Mouse (Mus musculus) adrenal gland, postnatal 25 days (tissue): Measurements from ENCODE around the gene Tmem217. TPM values are rescaled to one million over a fixed set of nuclear protein-coding genes. Genes with fewer than 3 reads are reported as not detected.

ENCODE experiments used
- DNase-seq: peaks from one replicate; pipeline ENCODE4 v3.0.0; 2021; ENCODE audit warnings: mixed read lengths
- long read RNA-seq: library from polyadenylated mRNA; stranded (forward); transcript quantifications from one replicate; pipeline ENCODE4 v2.0.0, GENCODE M21; 2021
- total RNA-seq: library from RNA; stranded (reverse); gene quantifications from 2 replicates; pipeline ENCODE4 v1.2.3, GENCODE M21; 2021

The Tmem217 gene
- total RNA-seq: 0.36 TPM in 1 of 2 replicates, not detected in the other
- long read RNA-seq: 0 reads

DNA sequence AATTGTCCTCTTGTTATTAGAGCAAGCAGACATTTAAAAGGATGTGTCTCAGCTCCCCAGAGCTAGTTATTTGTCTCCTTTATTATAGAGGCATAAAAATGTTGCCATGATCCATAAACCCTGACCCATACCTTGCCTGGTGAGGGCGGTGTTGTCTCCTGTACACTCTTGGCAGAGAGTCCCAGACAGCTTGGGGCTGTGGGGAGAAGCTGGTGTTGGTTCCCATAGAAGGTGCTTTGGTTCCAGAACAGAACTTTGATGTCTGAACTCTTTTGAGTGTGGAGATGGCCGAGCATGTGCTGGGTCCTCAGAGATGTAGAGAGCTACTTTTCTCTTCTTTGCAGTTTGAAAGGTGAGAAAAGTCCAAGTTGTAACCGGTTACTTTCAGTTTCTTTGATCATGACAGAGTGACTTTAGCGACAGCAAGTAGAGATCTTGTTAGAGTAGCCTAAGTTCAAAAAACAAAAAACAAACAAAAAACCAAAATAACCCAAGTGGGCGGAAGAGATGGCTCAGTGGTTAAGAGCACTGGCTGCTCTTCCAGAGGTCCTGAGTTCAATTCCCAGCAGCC is at the start of gene Tmem217:
TSS of gene Tmem217 (minus strand) at position 224 of the 571 bp plus-strand sequence.
- DNase-seq: no peak

DNA sequence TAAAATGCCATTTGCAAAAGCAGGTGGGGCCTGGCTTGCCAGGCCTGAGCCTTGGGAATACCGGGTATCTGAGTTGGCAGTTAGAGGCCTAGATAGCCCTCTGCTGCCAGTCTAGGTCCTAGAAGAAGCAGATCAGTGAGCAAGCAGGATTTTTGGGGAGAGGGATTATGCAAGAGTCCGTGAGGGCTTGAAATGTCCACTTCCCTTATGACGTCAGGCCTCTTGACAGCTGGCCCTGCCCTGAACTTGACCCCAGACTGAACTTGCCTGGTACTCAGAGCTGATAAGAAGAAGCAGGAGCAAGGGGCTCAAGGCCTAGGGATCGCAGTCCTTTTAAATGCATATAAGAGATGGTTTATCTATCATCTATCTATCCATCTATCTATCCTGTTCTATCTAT is 49.2 kb upstream of the Tmem217 start:
- no peak for DNase-seq

DNA sequence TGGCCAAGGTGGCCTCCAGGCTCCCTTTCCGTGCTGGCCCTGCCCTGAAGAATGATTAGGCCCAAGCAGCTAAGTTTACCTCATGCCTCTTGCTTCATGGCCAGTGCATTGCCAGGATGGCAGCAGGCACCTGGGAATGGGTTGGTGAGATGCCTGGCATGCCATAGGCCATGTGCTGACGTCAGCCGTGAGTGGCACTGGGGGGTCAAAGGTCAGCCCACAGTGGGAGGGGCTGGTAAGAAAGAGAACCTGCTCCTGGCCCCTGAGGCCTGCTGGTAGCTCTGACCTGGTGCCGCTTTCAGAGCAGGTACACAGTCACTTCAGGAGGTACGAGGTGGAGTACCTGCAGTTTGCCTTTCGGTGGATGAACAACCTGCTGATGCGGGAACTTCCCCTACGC is 47.4 kb upstream of the Tmem217 start:
- no peak for DNase-seq

DNA sequence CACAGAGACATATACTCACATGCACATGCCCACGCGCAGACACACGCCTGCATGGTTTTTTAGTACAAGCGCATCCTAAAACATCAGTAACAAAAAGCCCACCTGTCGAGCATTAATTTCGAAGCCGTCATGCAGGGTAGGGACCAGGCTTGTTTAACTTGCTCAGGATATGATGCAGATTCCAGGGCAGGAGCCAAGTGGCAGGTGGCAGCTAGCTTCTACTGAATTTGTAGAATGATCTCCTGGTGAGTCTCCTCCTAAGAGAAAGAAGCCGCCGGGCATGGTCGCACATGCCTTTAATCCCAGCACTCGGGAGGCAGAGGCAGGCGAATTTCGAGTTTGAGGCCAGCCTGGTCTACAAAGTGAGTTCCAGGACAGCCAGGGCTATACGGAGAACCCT is 46.9 kb upstream of the Tmem217 start:
- DNase-seq: no peak

DNA sequence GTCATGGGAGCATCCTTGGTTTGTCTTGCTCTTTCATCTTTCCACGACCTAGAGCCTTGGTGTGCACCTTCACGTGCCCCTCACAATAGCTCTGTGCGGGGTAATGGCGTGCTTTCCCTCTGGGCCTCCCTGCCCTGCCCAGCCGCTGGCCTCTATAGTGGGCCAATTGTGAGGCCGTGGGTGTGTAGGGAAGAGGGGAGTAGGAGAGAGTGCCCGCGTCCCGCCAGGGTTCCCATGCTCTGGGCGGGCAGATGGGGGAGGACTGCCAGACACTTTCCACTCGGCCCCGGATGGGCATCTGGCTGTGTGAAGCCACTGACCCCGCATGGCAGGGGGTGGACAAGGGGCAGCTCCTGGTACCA is 44.6 kb upstream of the Tmem217 start:
- no peak for DNase-seq

DNA sequence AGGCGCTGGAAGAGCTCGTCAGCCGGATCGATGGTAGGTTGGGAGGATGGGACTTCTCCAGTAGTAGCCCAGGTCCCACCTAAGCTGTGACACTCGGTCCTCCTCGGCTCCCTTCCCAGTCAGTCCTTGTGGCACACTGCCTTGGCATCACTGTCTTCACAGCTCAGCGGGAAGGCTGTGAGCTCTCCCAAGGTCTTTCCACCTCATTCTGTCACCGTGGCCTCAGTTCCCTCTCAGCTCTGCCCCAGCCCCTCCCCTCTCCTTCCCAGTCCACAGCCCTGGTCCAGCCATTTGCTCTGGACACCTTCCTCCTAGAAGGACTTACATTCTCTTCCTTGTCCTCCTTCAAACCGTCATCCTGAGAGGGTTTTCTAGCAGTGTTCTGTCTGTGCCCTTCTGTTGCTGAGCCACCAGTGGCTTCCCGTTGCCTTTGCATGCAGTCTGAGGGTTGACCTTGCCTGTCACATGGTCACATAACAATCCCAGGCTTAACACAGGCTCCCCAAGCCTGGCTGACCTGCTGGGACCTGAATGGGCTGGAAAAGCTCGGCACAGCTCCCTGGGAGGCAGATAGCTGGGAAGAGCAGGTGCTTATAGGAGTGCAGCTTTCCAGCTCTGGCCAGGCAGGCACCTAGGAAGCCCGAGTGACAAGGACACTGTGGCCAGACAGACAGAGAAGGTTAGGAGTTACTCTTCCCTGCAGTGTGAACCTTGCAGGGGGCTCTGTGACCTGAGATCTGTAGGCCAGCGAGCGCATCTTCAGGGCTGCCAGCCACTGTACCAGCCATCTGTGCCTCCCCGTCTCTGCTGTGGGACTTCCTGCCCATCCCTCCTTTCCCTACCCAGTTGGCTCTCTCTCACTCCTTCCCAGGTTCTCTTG is 43.9 kb upstream of the Tmem217 start:
- DNase-seq: peak; percentile 34

DNA sequence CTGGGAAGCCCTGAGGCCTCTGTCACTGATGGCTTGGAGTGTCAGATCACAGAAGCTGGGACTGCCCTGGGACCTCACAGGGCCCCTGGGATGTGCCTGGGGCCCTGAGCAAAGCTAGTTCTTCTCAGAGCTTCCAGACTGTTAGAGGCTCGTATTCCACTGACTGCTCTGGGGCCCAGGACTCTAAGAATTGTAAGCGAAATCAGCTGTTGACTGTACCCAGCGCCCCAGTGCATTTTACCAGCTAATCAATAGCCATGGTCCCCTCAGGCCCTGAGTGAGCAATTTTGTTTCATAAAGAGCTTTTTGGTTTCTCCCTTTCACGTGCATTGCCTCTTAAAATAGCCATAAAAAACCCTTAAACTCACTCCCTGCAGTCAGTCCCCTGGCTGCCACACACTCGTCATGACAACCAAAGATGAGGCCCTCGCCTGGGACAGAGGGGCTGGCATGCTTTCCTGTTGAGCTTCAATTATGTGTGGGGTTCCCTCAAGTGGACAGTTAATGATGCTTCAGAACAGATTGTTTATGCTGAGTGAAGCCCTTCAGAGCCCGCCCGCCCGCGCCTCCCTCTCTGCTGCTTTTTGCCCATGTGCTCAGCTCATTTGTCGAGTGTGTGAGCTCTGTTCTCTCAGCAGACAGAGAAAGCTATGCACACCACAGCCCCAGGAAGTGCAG is 37.2 kb upstream of the Tmem217 start:
- DNase-seq: no peak

DNA sequence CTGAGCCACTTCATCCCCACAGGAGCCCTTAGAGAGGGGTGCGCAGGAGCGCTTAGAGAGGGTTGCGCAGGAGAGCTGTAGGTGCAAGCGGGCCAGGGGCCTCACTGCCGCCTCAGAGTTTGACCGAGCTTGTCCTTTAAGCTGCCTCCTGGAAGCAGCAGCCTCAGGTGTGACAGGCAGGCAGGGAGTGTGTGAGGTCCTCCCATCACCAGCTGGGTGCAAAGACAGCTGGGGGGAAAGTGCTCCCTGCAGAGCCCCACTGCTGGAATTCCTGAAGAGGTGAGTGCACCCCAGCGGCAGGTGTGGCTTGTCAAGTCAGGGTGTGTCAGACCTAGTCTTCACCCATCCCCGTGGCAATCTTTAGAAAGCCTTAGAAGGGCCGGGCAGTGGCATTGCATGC is 34.7 kb upstream of the Tmem217 start:
- DNase-seq: no peak

DNA sequence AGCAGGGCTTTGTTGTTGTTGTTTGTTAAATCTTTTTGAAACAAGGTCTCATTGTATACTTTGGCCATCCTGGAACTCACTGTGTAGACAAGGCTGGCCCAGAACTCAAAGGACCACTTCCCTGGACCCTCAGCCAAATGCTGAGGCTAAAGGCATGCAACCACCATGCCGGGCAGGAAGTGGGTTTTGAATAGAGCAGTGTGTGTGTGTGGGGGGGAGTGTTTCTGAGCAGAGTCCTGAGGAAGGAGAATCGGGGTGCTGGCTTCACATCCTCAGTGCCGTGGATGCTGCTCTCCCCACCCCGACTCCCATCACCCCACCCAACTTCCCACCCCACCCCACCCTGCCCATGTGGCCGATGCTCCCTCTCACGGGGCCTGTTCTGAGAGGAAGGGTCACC is 33.3 kb upstream of the Tmem217 start:
- no peak for DNase-seq

DNA sequence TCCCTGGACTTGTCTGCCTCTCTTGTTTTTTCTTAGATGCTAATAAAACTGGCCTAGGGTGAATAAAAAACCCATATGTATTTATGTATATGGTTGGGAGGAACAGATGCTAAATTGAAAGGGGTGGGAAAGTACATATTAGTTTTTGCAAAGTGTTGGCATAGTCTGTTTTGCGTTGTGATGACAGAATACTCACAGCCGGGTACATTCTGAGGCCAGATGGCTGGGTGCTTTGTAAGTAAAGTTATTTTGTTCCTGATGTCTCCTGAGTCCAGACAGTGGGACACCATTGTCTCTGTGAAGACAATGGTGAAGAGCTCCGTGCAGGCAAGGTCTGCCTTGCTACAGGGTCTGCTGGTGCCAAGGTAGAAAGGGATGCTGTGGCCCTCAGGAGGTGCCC is 32.6 kb upstream of the Tmem217 start:
- no peak for DNase-seq

DNA sequence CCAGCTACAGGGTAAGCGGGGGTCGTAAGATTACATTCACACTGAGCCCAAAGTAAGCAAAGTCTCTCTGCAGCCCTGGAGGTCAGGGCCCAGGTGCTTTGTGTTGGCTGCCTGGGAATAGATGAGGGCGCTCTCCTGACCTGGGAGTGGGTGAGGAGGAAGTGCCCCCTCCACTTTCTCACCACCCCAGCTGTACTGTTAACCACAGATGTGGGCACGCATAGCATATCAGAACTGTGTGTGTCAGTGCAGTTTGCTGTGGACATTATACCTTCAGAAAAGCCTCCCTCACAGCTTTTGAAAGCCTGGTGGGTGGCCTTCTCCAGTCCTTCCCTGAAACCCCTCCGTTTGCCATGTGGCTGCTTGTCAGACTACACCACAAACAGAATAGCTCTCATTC is 32.1 kb upstream of the Tmem217 start:
- no peak for DNase-seq

DNA sequence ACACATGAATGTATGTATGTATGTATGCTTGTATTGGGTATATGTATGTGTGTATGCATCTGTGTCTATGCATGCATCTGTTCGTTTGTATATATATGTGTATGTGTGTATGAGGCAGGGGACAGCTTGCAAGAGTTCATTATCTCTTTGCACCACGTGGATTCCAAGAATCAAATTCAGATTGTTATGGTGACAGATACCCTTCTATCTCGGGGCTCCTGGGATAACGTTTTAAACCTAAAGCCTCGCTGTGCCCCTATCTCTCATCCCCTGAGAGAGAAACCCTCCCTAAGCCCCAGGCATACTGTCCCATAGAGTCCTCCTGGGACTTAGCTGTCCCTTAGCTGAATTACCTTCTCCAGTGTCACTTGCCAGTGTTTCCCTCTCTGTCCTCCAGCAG is 31.4 kb upstream of the Tmem217 start:
- no peak for DNase-seq

DNA sequence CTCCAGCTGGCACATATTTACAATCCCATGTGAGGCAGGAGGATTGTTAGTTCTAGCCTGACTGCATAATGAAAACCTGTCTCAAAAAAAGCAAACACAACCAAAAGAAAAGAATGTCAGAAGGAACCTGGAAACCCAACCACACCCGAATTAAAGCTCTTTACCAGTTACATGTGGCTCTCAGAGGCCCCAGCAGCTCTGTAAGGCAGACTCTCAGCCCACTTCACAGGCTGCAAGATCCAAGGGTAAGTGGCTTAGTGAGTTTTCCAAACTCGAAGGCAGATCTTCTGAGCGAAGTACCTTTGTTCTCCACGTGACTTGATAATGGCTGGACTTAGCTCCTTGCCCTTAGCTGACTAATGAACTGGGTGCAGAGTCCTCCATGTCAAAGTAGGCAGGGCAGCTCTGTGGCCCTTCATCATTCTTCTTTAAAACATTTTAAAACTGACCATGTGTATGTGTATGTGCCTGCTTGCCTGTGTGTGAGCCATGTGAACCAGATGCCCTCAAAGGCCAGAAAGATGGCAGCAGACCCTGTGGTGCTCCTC is 27.5 kb upstream of the Tmem217 start:
- no peak for DNase-seq

DNA sequence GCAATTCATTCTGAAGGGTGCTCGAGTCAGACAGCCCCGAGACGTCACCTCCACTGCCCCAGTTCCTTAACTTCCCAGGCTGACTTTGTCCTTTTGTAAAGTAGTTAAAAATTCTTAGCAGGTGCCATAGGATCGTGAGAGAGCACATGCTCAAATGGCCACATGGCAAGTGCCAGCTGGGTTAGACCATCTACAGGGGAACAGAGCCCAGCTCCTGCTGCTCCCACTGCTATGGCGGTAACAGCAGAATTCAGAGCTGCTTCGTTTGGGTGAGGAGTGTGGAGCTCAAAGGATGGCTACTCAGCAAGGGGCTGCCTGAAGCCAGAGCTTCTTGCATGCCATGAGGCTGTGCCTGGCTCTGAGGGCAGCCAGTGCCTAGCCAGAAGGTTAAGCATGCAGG is 17.6 kb upstream of the Tmem217 start:
- no peak for DNase-seq

DNA sequence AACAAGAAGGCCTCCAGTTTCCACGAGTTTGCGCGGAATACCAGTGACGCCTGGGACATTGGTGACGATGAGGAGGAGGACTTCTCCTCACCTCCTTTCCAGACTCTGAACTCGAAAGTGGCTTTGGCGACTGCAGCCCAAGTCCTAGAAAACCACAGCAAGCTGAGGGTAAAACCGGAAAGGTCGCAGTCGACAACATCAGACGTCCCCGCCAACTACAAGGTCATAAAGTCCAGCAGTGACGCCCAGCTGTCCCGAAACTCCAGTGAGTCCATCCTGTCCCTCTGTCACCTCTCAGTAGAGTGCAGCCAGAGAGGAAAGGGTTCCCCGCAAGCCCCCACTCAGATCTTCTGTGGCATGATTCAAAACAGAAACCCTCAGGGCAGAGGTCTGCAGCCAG is 16.2 kb upstream of the Tmem217 start:
- no peak for DNase-seq

DNA sequence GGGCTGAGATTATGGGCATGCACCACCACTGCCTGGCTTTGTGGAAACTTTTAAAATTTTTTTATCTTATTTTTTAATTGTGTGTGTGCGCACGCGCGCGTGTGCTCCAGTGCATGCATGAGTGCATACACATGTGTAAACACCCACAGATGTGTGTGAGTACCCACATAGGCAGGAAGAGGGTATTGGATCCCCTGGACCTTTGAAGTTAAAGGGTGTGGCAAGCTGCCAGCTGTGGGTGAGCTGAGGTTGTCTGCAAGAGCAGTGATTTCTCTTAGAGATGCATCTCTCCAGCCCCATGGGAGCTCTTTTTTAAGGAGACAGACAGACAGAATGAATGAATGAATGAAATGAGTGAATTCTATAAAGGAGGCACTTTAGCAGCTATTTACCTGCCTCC is 13.3 kb upstream of the Tmem217 start:
- no peak for DNase-seq

DNA sequence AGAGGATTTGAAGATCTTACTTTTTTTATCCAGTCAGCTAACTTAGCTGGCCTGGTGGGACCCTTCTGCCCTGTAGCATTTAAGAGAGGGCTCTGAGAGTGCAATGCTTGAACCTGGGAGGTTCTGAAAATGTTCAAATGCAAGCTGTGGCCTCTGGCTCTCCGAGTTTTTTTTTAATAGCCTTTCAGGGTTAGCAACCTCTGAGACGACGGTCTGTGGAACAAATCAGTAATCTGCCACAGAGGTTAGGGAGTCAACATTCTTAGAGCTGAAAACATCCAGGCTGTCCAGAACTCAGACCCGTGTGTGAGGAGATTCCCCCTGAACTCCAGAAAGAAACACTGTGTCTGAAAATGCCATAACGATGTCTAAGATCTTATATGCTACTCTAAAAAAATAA is 6.3 kb upstream of the Tmem217 start:
- no peak for DNase-seq

DNA sequence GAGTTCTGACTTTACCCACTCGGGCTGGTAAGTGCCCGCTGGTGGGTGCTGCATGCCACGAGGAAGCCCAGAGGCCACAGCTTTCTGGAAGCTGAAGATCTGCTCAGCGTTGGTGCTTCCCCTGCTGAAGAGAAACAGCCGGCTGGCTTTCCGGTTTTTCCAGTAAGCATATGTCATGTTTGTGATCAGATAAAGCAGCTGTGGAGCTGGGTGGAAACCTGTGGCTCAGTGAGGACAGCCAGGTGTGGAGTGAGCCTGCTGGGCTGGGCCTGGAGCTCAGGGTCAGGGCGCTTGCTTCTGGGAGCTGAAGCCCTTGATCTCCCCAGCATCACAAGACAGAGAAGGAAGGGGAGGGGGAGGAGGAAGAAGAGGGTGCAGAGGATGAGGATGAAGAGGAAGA is 4.7 kb upstream of the Tmem217 start:
- no peak for DNase-seq

DNA sequence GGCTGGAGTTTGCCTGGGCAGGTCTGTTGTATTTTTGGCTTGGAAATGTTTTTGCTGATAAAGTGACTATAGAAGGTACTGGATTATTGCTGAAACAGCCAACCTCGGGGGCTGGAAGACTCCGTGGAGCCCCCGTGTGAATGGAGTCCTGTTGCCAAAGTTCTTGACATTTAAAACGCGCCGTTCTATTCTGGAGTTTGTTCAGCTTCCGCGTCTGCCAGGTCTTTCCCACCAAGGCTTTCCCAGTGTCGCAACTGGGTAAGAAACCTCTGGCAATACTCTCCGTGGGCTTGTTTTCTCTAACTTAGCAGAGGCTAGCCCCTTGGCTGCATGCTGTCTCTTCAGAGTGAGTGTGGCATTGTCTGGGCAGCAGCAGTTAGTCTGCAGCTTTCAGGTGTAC is 4.3 kb upstream of the Tmem217 start:
- no peak for DNase-seq

DNA sequence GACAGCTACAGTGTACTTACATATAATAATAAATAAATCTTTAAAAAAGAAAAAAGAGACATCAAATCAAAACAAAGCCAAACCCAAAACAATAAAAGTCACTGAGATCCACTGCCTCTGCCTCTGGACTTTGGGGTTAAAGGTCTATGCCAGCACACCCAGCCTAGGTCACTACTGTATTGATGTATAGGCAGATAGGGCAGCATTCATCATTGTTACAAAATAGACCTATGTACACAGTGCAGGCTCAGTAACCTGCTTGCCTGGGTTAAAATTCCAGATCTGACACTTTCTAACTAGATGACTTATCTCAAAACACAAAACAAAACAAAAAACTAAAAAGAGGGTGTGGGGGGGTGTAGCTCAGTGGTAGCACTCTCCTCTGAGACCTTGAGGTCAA is 2.0 kb upstream of the Tmem217 start:
- no peak for DNase-seq

DNA sequence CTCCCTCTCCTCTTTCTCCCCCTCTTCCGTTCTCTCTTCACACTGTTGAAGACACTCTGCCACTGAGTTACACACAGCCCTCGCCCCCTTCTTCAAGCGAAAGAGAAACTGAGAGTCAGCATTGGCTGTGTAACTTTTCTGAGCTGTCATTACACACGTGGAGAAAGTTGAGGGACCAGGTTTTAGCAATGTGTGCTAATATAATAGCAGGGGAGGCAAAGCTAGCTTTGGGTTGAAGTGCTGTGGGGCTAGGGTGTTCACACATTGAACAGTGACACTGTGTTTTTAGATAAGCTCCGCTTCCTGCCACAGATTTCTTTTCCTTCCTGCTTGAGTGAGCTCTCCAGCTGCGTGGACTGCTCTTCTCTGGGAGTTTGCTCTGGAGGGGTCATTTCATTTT is 1.2 kb downstream of the Tmem217 start:
- no peak for DNase-seq

DNA sequence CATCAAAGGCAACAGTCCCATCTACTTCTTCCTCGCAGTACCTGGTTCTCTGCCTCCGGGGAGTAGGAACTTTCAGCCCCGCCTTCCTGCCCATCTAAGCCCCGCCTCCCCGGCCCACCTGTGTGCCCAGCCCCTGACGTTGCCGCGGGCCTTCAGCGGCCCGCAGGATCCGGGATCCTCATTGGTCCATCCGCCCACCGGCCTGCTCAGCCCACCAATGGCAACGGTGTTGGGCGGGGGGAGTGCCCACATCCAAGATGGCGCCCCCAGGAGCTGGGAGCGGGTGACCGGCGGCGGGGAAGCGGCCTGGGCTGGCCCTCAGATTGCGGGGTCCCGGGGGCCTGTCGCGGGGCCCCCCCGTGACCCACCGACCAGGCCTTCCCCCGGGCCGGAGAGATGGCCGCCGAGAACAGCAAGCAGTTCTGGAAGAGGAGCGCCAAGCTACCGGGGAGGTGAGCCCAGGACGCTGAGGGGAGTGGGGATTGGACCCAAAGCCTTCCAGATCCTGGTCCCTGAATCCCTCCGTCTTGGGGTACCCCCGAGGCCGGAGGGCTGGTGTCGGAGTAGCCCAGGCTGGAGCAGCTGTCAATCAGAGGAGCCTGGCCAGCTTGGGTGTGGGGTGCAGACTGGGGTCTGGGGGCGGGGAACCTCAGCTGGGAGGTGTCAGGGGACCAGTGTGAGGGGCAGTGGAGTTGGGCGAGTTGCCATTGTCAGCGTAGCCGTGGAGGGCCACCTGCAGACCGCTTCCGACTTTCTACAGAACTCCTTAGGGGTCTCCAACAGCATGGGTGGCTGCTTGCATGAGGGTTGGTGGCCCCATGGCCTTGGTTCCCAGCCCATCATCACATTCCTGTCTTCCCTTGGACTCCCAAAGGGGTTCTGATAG is 2.4 kb downstream of the Tmem217 start, which contains the start of the genes Gm17657 and Tbc1d22b:
TSS of gene Gm17657 (minus strand) at position 96 of the 886 bp plus-strand sequence.
TSS of gene Tbc1d22b (plus strand) at position 243 of the 886 bp plus-strand sequence.
- peak; percentile 96 for DNase-seq
